1 mouse cellular context compared by ENCODE assay signal in the genomic region with DNA sequence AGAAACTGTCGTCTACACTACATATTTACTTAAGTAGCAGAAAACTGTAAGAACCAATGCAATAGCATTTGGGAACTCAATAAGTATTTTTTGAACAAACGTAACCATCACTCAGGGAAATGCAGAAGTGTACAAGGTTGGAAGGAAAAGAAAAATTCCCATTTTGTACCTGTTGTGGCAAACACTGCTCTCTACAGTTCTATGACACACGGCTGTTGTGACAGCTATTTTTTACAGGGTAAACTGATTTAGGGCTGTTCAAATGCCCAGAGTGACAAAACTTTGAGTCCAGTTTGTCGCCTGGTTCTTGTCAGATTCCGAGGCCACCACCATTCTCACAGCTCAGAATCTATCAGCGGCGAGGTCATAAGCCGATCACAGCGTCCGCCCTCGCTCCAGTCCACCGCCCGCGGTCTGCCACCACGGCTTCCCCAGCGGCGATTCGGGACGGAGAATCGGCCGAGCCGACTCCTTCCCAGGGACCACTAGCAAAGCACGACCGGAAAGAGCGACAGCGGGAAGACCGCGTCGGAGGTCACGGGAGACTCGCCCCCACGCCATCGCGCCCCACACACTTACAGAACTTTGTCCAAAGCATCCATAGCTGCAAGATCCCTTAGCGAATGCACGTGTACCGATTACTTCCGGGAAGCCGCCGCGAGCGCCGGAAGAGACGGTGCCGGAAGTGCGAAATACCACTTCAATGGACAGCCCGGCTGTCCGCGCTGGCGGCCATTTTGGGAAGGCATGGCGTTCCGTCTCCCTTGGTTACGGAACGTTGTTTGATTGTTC.
TF ChIP-seq lines count a peak whose summit lies in the region.

Gene Rpf2 (minus strand): TSS at position 663 of the 792 bp plus-strand sequence.

TF ChIP-seq in CH12.LX, 34 proteins besides CTCF, POLR2A, EP300 and RAD21 (continued from another document):
- TF ChIP-seq SMC3 (IDR thresholded peaks at IDR 0.05; ENCODE audit: low read depth, low read length) (no peak), ZMIZ1 (IDR thresholded peaks at IDR 0.05; ENCODE audit: low read depth, low read length) (peak; percentile 35; the same call in 1 of the 2 replicates), MYC (IDR thresholded peaks at IDR 0.05; ENCODE audit: low read depth, low read length) (peak; percentile 97), BHLHE40 (IDR thresholded peaks at IDR 0.05; ENCODE audit: low read depth, low read length) (peak; percentile 88), JUN (IDR thresholded peaks at IDR 0.05; ENCODE audit: insufficient read depth, low read depth, low read length) (no peak), MAZ (IDR thresholded peaks at IDR 0.05; ENCODE audit: low read depth, low read length) (no peak), UBTF (IDR thresholded peaks at IDR 0.05; ENCODE audit: low read depth, low read length) (no peak), ZKSCAN1 (IDR thresholded peaks at IDR 0.05; ENCODE audit: borderline replicate concordance, low read depth, low read length) (no peak), USF1 (IDR thresholded peaks at IDR 0.05; ENCODE audit: low read depth, low read length) (no peak), JUND (conservative IDR thresholded peaks at IDR 0.05; ENCODE audit: low read depth, low read length) (no peak), NELFE (IDR thresholded peaks at IDR 0.05; ENCODE audit: low read depth, low read length) (peak; percentile 79), ZC3H11A (IDR thresholded peaks at IDR 0.05; ENCODE audit: low read depth, low read length) (no peak), MAX (IDR thresholded peaks at IDR 0.05; ENCODE audit: low read length) (peak; percentile 95), ELF1 (IDR thresholded peaks at IDR 0.05; ENCODE audit: low read depth, low read length) (peak; percentile 96), KAT2A (IDR thresholded peaks at IDR 0.05; ENCODE audit: insufficient replicate concordance, low read length) (peak; percentile 71; the same call in 1 of the 2 replicates)
TF ChIP-seq in CH12.LX: peak in this region for 14.
